Mouse (Mus musculus) liver (tissue): Measurements from ENCODE around the gene Slc35e2.

Source experiments
- DNase-seq: peaks from one replicate; pipeline ENCODE4 v3.0.0-alpha.2; 2020; ENCODE audit warnings: mixed read lengths

The Slc35e2 gene

DNA sequence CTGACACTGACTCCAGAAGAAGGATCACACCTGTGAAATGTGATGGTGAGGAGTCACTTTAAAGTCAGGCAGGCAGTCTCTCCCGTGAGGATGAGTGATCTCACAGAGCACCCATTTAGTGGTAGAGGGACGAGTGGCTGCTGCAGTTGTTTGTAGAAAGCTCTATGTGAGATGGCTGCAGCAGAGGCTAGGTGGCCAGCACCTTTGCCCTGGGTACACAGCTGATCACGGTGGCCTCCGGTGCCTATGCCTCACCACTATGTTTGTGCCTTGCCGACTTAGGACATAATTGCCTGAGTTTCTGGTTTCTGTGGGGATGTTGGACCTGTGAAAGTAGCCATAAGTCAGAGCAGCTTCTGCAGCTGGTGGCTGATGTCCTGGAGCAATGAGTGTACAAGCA, 23.5 kb upstream of the Slc35e2 start:
- no peak for DNase-seq

- no peak for DNase-seq
Measured at GRCm38 (mm10) chr4:155578336-155579125, 22.7 kb upstream of the Slc35e2 start.

GRCm38 (mm10) chr4:155580420-155580819, 20.8 kb upstream of the Slc35e2 start:
- peak; percentile 51 for DNase-seq

DNA sequence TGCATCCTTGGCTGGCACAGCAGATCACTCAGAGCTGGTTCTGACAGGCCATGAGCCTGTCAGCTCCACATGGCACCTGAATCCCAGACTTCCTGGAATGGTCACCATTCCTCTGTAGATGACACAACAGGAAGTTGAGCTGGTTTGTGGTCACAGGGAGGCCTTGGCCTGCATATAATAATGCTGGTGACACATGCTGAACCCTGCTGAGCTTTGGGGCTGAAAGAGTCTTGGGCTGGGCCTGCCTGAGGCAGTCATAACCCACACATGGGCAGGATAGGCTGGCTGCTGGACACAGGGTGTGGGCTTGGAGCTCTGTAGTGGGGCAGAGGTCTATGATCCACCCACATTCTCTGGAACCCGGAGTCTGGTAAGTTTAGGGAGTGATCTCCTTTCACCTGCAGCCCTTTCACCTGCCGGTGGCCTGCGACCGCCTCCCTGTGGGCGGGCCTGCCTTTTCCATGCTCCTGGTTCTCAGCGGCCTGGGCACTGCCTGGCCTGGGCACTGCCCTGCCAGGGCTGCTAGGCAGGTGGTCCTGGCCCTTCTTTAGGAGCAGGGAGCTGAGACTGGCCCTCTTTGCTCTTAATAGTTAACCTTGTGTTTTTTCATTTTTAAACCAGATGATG, 18.8 kb upstream of the Slc35e2 start:
- DNase-seq: no peak

GRCm38 (mm10) chr4:155589356-155589755, 11.9 kb upstream of the Slc35e2 start:
- DNase-seq: no peak

GRCm38 (mm10) chr4:155591012-155591719, 10.1 kb upstream of the Slc35e2 start:
- DNase-seq: no peak

DNA sequence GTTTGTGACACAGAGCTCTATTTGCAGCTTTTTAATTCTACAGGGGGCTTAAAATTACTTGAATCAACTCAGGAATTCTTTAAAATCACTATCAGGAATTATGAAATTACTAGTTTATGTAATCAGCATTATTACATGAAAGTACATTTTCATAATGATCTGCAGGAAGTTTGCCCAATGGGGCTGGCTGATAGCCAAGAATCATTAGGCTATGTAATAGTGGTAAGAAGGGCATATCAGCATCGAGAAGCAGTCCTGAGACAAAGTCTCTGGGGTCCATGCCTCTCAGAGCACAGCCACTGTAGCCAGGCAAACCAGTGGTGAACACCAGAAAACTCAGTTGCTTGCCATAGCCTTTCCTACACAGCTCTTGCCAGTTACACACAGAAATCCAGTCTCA, 7.4 kb upstream of the Slc35e2 start:
- DNase-seq: no peak

DNA sequence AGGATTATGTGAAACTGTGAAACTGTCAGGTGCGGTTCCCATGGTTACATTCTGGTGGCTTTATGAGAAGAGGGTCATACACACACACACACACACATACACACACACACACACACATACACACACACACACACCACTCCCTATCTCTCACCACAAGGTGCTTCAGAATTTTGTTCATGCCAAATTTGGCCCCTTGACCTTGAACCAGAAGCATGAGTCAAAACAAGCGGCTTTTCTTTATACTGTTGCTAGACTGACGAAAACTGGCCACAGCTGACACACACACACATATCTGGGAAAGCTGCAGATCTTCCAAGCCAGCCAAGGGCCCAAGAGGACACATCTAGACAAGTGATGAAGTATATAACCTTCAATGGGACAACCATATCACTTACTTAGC, 5.4 kb upstream of the Slc35e2 start:
- DNase-seq: no peak

- DNase-seq: no peak
Measured at GRCm38 (mm10) chr4:155596606-155597005, 4.6 kb upstream of the Slc35e2 start.

GRCm38 (mm10) chr4:155598536-155598935, 2.7 kb upstream of the Slc35e2 start:
- peak; percentile 51 for DNase-seq

DNA sequence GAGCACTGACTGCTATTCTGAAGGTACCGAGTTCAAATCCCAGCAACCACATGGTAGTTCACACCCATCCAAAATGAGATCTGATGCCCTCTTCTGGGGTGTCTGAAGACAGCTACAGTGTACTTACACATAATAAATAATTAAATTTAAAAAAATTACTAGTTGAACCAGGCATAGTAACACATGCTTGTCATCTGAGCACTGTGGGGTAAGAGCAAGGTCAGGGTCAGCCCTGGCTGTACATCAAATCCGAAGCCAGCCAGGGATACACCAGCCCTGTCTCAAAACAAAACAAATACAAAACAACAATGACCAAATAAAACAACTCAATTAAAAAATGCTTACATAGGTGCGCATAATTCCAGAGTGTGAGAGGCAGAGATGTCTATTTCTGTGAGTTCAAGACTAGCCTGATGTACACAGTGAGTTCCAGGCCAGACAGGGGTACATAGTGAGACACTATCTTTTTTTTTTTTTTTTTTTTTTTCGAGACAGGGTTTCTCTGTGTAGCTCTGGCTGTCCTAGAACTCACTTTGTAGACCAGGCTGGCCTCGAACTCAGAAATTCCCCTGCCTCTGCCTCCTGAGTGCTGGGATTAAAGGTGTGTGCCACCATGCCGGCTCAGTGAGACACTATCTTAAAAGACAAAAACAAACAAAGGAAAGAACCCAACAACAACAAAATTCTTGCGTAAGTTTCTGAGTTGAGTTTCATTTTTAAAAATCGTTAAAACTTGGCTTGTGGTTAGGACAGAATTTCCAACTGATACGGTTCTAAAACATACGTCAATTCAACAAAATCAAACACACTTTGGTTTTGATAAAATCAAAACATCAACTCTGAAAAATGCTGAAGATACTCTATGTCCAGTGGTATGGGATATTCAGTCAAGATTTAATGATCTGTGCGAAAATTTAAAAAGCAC, 1.1 kb upstream of the Slc35e2 start:
- no peak for DNase-seq

DNA sequence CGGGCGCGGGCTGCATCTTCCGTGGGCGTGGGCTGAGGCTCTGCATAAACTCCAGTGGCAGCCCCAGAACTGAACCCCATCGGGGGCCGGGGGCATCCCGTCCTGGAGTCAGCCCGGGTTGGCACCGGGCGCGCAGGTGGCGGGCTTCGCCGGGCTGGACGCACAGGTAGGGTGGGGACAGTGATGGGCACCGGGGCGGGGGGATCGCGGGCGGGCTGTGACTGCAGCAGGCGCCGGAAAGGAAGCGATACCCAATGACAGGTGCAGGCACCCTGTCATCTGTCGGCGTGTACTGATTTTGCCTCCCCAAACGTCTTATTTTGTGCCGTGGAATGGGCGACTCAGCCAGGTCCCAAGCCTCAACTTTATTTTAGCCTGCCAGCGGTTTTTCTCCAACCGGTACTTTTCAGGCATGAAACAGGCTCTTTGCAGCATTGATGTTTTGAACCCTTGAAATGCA, 811 bp downstream of the Slc35e2 start:
- no peak for DNase-seq

DNA sequence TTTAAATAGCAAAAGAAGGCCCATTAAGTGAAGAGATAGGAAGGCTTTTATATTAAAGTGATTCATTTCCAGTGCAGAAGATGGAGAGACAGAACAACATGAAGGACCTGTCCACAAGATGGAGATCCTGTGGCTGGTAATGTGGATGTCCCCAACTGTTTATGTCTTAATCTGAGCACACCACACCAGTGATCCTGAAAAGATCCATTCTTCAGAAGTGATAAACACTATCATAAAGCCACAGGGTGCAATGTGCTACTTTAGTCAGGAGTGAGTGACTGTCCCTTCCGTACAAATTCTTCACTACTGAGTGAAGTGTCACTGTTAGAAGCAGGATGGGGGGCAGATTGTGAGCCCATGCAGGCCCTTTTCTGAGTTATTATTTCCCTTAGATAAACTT, 1.5 kb downstream of the Slc35e2 start:
- DNase-seq: no peak

GRCm38 (mm10) chr4:155603801-155604200, 2.6 kb downstream of the Slc35e2 start:
- DNase-seq: no peak

- DNase-seq: no peak
Measured at GRCm38 (mm10) chr4:155605132-155605531, 3.9 kb downstream of the Slc35e2 start.

- DNase-seq: no peak
Measured at GRCm38 (mm10) chr4:155606825-155607224, 5.6 kb downstream of the Slc35e2 start.

GRCm38 (mm10) chr4:155611860-155612259, 10.6 kb downstream of the Slc35e2 start:
- no peak for DNase-seq

DNA sequence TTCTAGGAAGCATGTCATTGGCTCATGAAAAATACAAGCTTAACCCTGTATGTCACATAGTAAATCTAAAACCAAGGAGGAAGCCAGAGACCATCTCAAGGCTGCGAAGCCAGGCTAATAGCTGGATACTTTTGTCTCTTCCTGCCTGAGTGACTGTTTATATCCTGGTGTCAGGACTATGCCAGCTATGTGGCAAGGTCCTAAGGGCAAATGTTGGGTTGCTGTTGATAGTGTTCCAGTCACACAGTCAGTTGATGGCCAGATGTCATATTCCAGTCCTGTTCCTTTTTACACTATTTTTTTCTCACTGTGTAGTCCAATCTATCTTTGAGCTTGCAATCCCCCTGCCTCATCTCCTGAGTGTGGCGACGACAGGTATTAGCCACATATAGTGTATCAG, 12.0 kb downstream of the Slc35e2 start:
- no peak for DNase-seq

GRCm38 (mm10) chr4:155618321-155618720, 17.1 kb downstream of the Slc35e2 start:
- DNase-seq: no peak

DNA sequence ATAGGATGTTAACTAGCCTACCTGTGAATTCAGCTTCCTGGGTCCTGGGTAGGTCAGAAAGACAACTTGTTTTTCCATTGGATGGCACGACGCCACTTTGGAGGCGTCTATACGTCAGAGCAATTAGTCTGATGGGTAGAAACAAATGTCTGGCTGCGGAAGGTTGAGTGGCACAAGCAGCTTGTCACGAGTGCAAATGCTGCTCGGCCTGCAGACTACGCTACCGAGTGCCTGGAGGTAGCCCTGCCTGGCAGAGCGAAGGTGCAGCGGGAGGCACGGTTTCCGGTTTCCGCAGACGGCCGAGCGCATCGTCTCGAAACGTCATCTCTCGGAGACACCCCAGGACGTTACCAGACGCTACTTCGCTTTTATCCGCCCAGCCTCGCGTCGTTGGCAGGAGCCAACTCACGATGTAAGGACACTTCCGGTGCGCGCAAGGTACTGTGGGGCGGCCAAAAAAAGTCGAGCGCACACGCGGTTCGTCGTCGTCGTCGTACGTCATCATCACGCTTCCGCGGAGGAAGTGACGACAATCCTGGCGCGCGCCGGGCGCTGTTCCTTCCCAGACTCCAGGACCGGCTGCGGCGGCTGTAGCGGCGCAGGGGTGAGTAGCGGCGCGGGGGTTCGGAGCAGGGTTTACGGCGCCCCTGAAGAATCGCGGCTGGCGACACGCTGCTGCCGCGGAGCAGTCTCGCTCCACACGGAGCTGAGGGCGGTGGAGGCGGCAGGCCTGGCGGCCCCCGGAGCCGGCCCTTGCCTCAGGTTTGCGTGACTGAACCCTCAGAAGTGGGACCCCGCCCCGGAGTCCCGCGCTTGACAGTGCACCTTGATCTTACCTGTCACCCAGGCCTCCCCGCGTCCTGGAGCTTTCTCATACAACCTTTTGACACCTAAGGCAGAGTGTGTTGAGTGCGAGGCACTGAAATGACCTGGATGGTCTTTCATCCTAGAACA, 23.4 kb downstream of the Slc35e2 start, which contains the start of gene Cdk11b:
Gene Cdk11b, plus strand, starts transcription at position 517 of the 954 bp plus-strand sequence.
- peak; percentile 96 for DNase-seq

- no peak for DNase-seq
Measured at GRCm38 (mm10) chr4:155630267-155630666, 29.1 kb downstream of the Slc35e2 start.
